Mouse (Mus musculus) brown adipose tissue, adult 24 weeks (tissue): ENCODE measurements around the gene Osbpl8. TPM values are rescaled to one million over a fixed set of nuclear protein-coding genes. Genes with fewer than 3 reads are reported as not detected.

Source experiments
- H3K27ac ChIP-seq: fragments of 200-500 bp; replicated peaks from 2 replicates; pipeline ENCODE4 v1.5.1; 2012; ENCODE audit warnings: low read depth, mild to moderate bottlenecking, low read length
- H3K4me1 ChIP-seq: fragments of 200-500 bp; 2 replicates; pipeline ENCODE4 v1.6.1; 2012; ENCODE audit warnings: low read length, mixed read lengths; ENCODE audit not compliant: control insufficient read depth, insufficient read depth, insufficient read length
- H3K4me3 ChIP-seq: fragments of 200-500 bp; 2 replicates; pipeline ENCODE4 v1.5.1; 2012; ENCODE audit warnings: low read depth, mild to moderate bottlenecking, low read length, moderate library complexity; ENCODE audit not compliant: insufficient read depth
- polyA plus RNA-seq: library from polyadenylated mRNA; stranded (reverse); fragments of >200 nt; gene quantifications from 2 replicates; pipeline ENCODE4 v1.2.4, GENCODE M21; 2012; ENCODE audit not compliant: missing spikeins, insufficient read depth, insufficient read length

Gene Osbpl8
- polyA plus RNA-seq, 1 experiment, result 11.5 TPM

GRCm38 (mm10) chr10:111163601-111164240, 831 bp upstream of the Osbpl8 start:
- Histone ChIP-seq H3K27ac (peak overlapping the region; percentile 79), H3K4me3 (peak overlapping the region; percentile 59)

GRCm38 (mm10) chr10:111165219-111165981, 848 bp downstream of the Osbpl8 start:
- Histone ChIP-seq H3K27ac (peak overlapping the region; percentile 45), H3K4me3 (peak overlapping the region; percentile 92), H3K4me1 (0 out of 2 replicates have a peak, but pooled peaks cover 2% of the 10 kb centered on the region)

More at GRCm38 (mm10) chr10:111163601-111164240, 831 bp upstream of the Osbpl8 start:
- H3K4me1 ChIP-seq, result no peaks in the 10 kb centered on the region

- Histone ChIP-seq H3K4me3 (peak overlapping the region; percentile 23; the same call in 1 of the 2 replicates), H3K27ac (no peak overlapping the region), H3K4me1 (peaks cover 4% of the 10 kb centered on the region; the same call in 1 of the 2 replicates)
Measured at GRCm38 (mm10) chr10:111166057-111166841, 1.7 kb downstream of the Osbpl8 start.

GRCm38 (mm10) chr10:111167444-111167843, 2.9 kb downstream of the Osbpl8 start:
- Histone ChIP-seq H3K27ac (no peak overlapping the region), H3K4me3 (no peak overlapping the region), H3K4me1 (peaks cover 14% of the 10 kb centered on the region)

- Histone ChIP-seq H3K4me1 (peaks cover 16% of the 10 kb centered on the region), H3K4me3 (no peak overlapping the region), H3K27ac (no peak overlapping the region)
Measured at GRCm38 (mm10) chr10:111168305-111168704, 3.8 kb downstream of the Osbpl8 start.

- no peak overlapping the region for H3K27ac ChIP-seq
- peaks cover 23% of the 10 kb centered on the region for H3K4me1 ChIP-seq
- H3K4me3 ChIP-seq, result no peak overlapping the region
Measured at GRCm38 (mm10) chr10:111171246-111171934, 6.8 kb downstream of the Osbpl8 start.

- peaks cover 23% of the 10 kb centered on the region for H3K4me1 ChIP-seq
- H3K4me3 ChIP-seq, result no peak overlapping the region
- no peak overlapping the region for H3K27ac ChIP-seq
Measured at GRCm38 (mm10) chr10:111173589-111174247, 9.2 kb downstream of the Osbpl8 start.

- Histone ChIP-seq H3K4me1 (peaks cover 12% of the 10 kb centered on the region), H3K27ac (no peak overlapping the region), H3K4me3 (no peak overlapping the region)
Measured at GRCm38 (mm10) chr10:111177336-111177735, 12.8 kb downstream of the Osbpl8 start.

- peaks cover 12% of the 10 kb centered on the region for H3K4me1 ChIP-seq
- H3K27ac ChIP-seq, result no peak overlapping the region
- H3K4me3 ChIP-seq, result no peak overlapping the region
Measured at GRCm38 (mm10) chr10:111178024-111178423, 13.5 kb downstream of the Osbpl8 start.

- peaks cover 2% of the 10 kb centered on the region; the same call in 1 of the 2 replicates for H3K4me1 ChIP-seq
- no peak overlapping the region for H3K27ac ChIP-seq
- no peak overlapping the region for H3K4me3 ChIP-seq
Measured at GRCm38 (mm10) chr10:111180633-111181032, 16.1 kb downstream of the Osbpl8 start.

GRCm38 (mm10) chr10:111183634-111184270, 19.2 kb downstream of the Osbpl8 start:
- no peak overlapping the region for H3K4me3 ChIP-seq
- no peak overlapping the region for H3K27ac ChIP-seq
- H3K4me1 ChIP-seq, result peaks cover 7% of the 10 kb centered on the region; the same call in 1 of the 2 replicates

- H3K27ac ChIP-seq, result no peak overlapping the region
- peaks cover 8% of the 10 kb centered on the region; the same call in 1 of the 2 replicates for H3K4me1 ChIP-seq
- no peak overlapping the region for H3K4me3 ChIP-seq
Measured at GRCm38 (mm10) chr10:111185574-111186269, 21.2 kb downstream of the Osbpl8 start.

- no peak overlapping the region for H3K27ac ChIP-seq
- peaks cover 8% of the 10 kb centered on the region; the same call in 1 of the 2 replicates for H3K4me1 ChIP-seq
- no peak overlapping the region for H3K4me3 ChIP-seq
Measured at GRCm38 (mm10) chr10:111189022-111189555, 24.5 kb downstream of the Osbpl8 start.
